Comparison of ENCODE assay signal across 10 mouse cellular contexts in genomic region chr2:178257117-178257825, GRCm38 (mm10).
DNase-seq lines count a peak whose midpoint lies in the region; ATAC-seq lines count a peak whose summit lies in the region.
"Had no signal": no experiment of that assay in that cellular context is flagged by ENCODE, and none has a peak within 500 bp of the region (broad histone marks: within the 10 kb centered on the region; RNA-seq: fewer than 3 reads in every experiment).

No protein-coding gene starts in this region.

- H3K4me3 ChIP-seq in kidney, embryonic 15.5 days (replicated peaks), result no peak overlapping the region
- no peak overlapping the region for H3K4me3 ChIP-seq in embryonic facial prominence, embryonic 13.5 days
- H3K4me3 ChIP-seq in intestine, embryonic 16.5 days (ENCODE audit: low read length), result no peak overlapping the region
- H3K4me3 ChIP-seq in neural tube, embryonic 14.5 days (ENCODE audit: low read depth, low read length), result no peak overlapping the region

- peak; percentile 52 for ATAC-seq in kidney, embryonic 15.5 days (replicated peaks; ENCODE audit: low FRiP score)
- ATAC-seq in embryonic facial prominence, embryonic 13.5 days (ENCODE audit: insufficient number of reproducible peaks, insufficient read depth, low FRiP score, low TSS enrichment, low read depth), result peak; percentile 59; the same call in 1 of the 2 replicates
- peak; percentile 46 for ATAC-seq in intestine, embryonic 16.5 days
- ATAC-seq in neural tube, embryonic 14.5 days (ENCODE audit: low read depth), result peak; percentile 84

- WGBS in kidney, embryonic 15.5 days, result 2% methylated on average over 3 of the region's 3 CpGs
- 0% methylated on average over 3 of the region's 3 CpGs for WGBS in embryonic facial prominence, embryonic 13.5 days
- 4% methylated on average over 3 of the region's 3 CpGs for WGBS in intestine, embryonic 16.5 days
- WGBS in neural tube, embryonic 14.5 days, result 3% methylated on average over 3 of the region's 3 CpGs

- peaks cover 8% of the 10 kb centered on the region for H3K4me1 ChIP-seq in kidney, embryonic 15.5 days
- H3K4me1 ChIP-seq in embryonic facial prominence, embryonic 13.5 days, result peaks cover 13% of the 10 kb centered on the region
- H3K4me1 ChIP-seq in intestine, embryonic 16.5 days (ENCODE audit: control insufficient read depth, insufficient read depth, low read length), result no peaks in the 10 kb centered on the region
- H3K4me1 ChIP-seq in neural tube, embryonic 14.5 days (ENCODE audit: control insufficient read depth, insufficient read depth, low read length), result 0 out of 2 replicates have a peak, but pooled peaks cover 3% of the 10 kb centered on the region

- H3K9me3 ChIP-seq in kidney, embryonic 15.5 days (replicated peaks), result no peaks in the 10 kb centered on the region
- no peaks in the 10 kb centered on the region for H3K9me3 ChIP-seq in embryonic facial prominence, embryonic 13.5 days
- H3K9me3 ChIP-seq in intestine, embryonic 16.5 days (ENCODE audit: control insufficient read depth, low read length), result no peaks in the 10 kb centered on the region
- no peaks in the 10 kb centered on the region for H3K9me3 ChIP-seq in neural tube, embryonic 14.5 days (ENCODE audit: control insufficient read depth, low read length)

- no peak overlapping the region for H3K4me2 ChIP-seq in kidney, embryonic 15.5 days
- H3K4me2 ChIP-seq in embryonic facial prominence, embryonic 13.5 days, result no peak overlapping the region
- H3K4me2 ChIP-seq in intestine, embryonic 16.5 days (ENCODE audit: low read depth, low read length), result no peak overlapping the region
- H3K4me2 ChIP-seq in neural tube, embryonic 14.5 days (ENCODE audit: low read depth, low read length), result no peak overlapping the region

- H3K27ac ChIP-seq in kidney, embryonic 15.5 days, result no peak overlapping the region
- peak overlapping the region; percentile 8; the same call in 1 of the 2 replicates for H3K27ac ChIP-seq in embryonic facial prominence, embryonic 13.5 days
- no peak overlapping the region for H3K27ac ChIP-seq in intestine, embryonic 16.5 days (ENCODE audit: low read length)
- H3K27ac ChIP-seq in neural tube, embryonic 14.5 days (ENCODE audit: low read depth, low read length), result no peak overlapping the region

- H3K36me3 ChIP-seq in kidney, embryonic 15.5 days, result no peaks in the 10 kb centered on the region
- no peaks in the 10 kb centered on the region for H3K36me3 ChIP-seq in embryonic facial prominence, embryonic 13.5 days
- H3K36me3 ChIP-seq in intestine, embryonic 16.5 days (ENCODE audit: control insufficient read depth, insufficient read depth, low read length), result no peaks in the 10 kb centered on the region
- H3K36me3 ChIP-seq in neural tube, embryonic 14.5 days (ENCODE audit: control insufficient read depth, insufficient read depth, low read length), result peaks cover 6% of the 10 kb centered on the region; the same call in 1 of the 2 replicates

- H3K27me3 ChIP-seq in kidney, embryonic 15.5 days, result no peaks in the 10 kb centered on the region
- H3K27me3 ChIP-seq in embryonic facial prominence, embryonic 13.5 days, result peaks cover 11% of the 10 kb centered on the region
- no peaks in the 10 kb centered on the region for H3K27me3 ChIP-seq in intestine, embryonic 16.5 days (replicated peaks; ENCODE audit: control insufficient read depth, insufficient read depth, low read length)
- H3K27me3 ChIP-seq in neural tube, embryonic 14.5 days (ENCODE audit: control insufficient read depth, insufficient read depth, low read length), result no peaks in the 10 kb centered on the region

- no peak for DNase-seq in kidney, postnatal 36 days
- no peak for DNase-seq in MN1 (ENCODE audit: low spot score)
- DNase-seq in left cerebral cortex, adult 11 months (ENCODE audit: low spot score), result no peak
- DNase-seq in thymus, adult 18-20 months, result no peak
- DNase-seq: cerebellum, adult 11-12 months; lung, postnatal 14 days had no signal

- no peak overlapping the region for H3K9ac ChIP-seq in kidney, embryonic 15.5 days
- H3K9ac ChIP-seq in embryonic facial prominence, embryonic 13.5 days, result no peak overlapping the region
- H3K9ac ChIP-seq in intestine, embryonic 16.5 days (ENCODE audit: low read depth, low read length), result no peak overlapping the region
- H3K9ac ChIP-seq in neural tube, embryonic 14.5 days (replicated peaks; ENCODE audit: low read depth, low read length), result no peak overlapping the region
